Mouse (Mus musculus) stomach, embryonic 16.5 days (tissue): ENCODE measurements around the gene Snorc. TPM values are rescaled to one million over a fixed set of nuclear protein-coding genes. Genes with fewer than 3 reads are reported as not detected.

ENCODE experiments used
- ATAC-seq: fragments of 200-750 bp; cut with Nextera tagmentation; 2 replicates; pipeline ENCODE4 v1.8.0; 2017; ENCODE audit warnings: moderate number of reproducible peaks, moderate TSS enrichment; ENCODE audit not compliant: insufficient read depth, low FRiP score
- H3K27ac ChIP-seq: fragments of 300-500 bp; sonication (generic); 2 replicates; pipeline ENCODE4 v1.5.1; 2014; ENCODE audit warnings: low read length
- H3K27me3 ChIP-seq: fragments of 300-500 bp; sonication (generic); 2 replicates; pipeline ENCODE4 v1.6.1; 2014; ENCODE audit warnings: low read length, control low read depth, mixed read lengths; ENCODE audit not compliant: control insufficient read depth, insufficient read depth
- H3K36me3 ChIP-seq: fragments of 300-500 bp; sonication (generic); 2 replicates; pipeline ENCODE4 v1.6.1; 2014; ENCODE audit warnings: low read length; ENCODE audit not compliant: control insufficient read depth, insufficient read depth
- H3K4me1 ChIP-seq: fragments of 300-500 bp; sonication (generic); 2 replicates; pipeline ENCODE4 v1.6.1; 2014; ENCODE audit warnings: low read length, control low read depth, mixed read lengths; ENCODE audit not compliant: control insufficient read depth, insufficient read depth
- H3K4me2 ChIP-seq: fragments of 300-500 bp; sonication (generic); 2 replicates; pipeline ENCODE4 v1.6.1; 2014; ENCODE audit warnings: low read depth, low read length, mixed read lengths
- H3K4me3 ChIP-seq: fragments of 300-500 bp; sonication (generic); replicated peaks from 2 replicates; pipeline ENCODE4 v1.5.1; 2014; ENCODE audit warnings: mild to moderate bottlenecking, low read length
- H3K9ac ChIP-seq: fragments of 300-500 bp; sonication (generic); 2 replicates; pipeline ENCODE4 v1.6.1; 2014; ENCODE audit warnings: low read length
- H3K9me3 ChIP-seq: fragments of 300-500 bp; sonication (generic); replicated peaks from 2 replicates; pipeline ENCODE4 v1.6.1; 2016; ENCODE audit warnings: low read length, control low read depth; ENCODE audit not compliant: control insufficient read depth
- WGBS: fragments of 180-500 bp; shearing (Covaris S2); extraction: QIAGEN DNeasy Blood & Tissue Kit; methylation state at CpG from one replicate; pipeline ENCODE4 v1.1.7; 2014; 5-methylcytosine and 5-hydroxymethylcytosine counted together
- polyA plus RNA-seq: library from polyadenylated mRNA; unstranded; fragments of >200 nt; fragmentation: Nextera tagmentation; extraction: Ambion mirVana; gene quantifications from 2 replicates; pipeline ENCODE4 v1.2.1, GENCODE M21; 2015

The Snorc gene
- polyA plus RNA-seq, 1 experiment from 2014 or later = not detected

DNA sequence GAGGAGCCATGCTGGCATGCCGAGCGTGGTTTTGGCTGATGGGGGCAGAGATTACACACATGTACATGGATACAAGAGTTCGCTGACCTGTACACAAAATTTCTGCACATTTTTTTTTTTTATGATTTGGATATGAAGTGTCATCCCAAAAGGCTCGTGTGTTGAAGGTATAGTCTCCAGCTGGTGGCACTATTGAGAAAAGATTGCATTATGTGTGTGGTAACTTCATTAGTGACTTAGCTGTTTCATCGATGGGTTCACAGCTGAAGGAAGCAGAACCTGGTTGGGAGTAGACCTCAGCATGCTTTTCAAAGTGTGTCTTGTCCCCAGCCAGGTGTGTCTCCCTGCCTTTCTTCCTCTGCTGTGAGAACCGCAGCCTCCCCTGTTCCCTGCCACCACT lies 1.8 kb upstream of the Snorc start:
- no peak overlapping the region for H3K27ac ChIP-seq
- H3K27me3 ChIP-seq = no peaks in the 10 kb centered on the region
- no peaks in the 10 kb centered on the region for H3K36me3 ChIP-seq
- H3K4me3 ChIP-seq = no peak overlapping the region
- H3K9me3 ChIP-seq = no peaks in the 10 kb centered on the region
- WGBS = 66% methylated on average over 6 of the region's 6 CpGs
- no peak overlapping the region for H3K9ac ChIP-seq
- H3K4me2 ChIP-seq = no peak overlapping the region
- no peak for ATAC-seq
- no peaks in the 10 kb centered on the region for H3K4me1 ChIP-seq

GRCm38 (mm10) chr1:87471914-87472313 lies 1.8 kb downstream of the Snorc start:
- peaks cover 19% of the 10 kb centered on the region for H3K27me3 ChIP-seq
- no peak overlapping the region for H3K4me3 ChIP-seq
- H3K9me3 ChIP-seq = no peaks in the 10 kb centered on the region
- no peak overlapping the region for H3K4me2 ChIP-seq
- peaks cover 4% of the 10 kb centered on the region; the same call in 1 of the 2 replicates for H3K4me1 ChIP-seq
- no peak overlapping the region for H3K27ac ChIP-seq
- no peaks in the 10 kb centered on the region for H3K36me3 ChIP-seq
- WGBS = 72% methylated on average over 7 of the region's 7 CpGs
- H3K9ac ChIP-seq = no peak overlapping the region
- no peak for ATAC-seq

DNA sequence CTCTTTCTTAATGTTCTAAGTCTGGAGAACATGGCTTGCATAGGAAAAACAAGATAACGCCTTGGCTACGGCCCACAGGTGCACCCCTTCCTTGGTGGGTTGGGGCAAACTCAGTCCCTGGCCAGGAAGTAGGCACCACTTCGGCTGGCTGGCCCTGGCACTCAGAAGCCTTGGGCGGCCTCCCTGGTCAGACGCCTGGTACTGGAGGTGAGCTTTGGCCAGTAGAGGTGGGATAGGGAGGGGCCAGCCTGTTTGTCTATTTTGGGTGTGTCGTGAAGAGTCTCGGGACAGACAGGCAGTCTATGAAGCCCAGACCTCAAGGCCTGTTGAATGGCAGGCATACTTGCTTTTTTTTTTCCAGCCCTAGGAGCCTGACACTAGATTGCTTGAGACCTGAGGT lies 2.5 kb downstream of the Snorc start:
- H3K36me3 ChIP-seq = no peaks in the 10 kb centered on the region
- no peak overlapping the region for H3K9ac ChIP-seq
- ATAC-seq = no peak
- WGBS = 74% methylated on average over 7 of the region's 7 CpGs
- no peak overlapping the region for H3K4me3 ChIP-seq
- H3K27ac ChIP-seq = no peak overlapping the region
- H3K4me2 ChIP-seq = no peak overlapping the region
- H3K9me3 ChIP-seq = no peaks in the 10 kb centered on the region
- peaks cover 4% of the 10 kb centered on the region; the same call in 1 of the 2 replicates for H3K4me1 ChIP-seq
- H3K27me3 ChIP-seq = peaks cover 19% of the 10 kb centered on the region

DNA sequence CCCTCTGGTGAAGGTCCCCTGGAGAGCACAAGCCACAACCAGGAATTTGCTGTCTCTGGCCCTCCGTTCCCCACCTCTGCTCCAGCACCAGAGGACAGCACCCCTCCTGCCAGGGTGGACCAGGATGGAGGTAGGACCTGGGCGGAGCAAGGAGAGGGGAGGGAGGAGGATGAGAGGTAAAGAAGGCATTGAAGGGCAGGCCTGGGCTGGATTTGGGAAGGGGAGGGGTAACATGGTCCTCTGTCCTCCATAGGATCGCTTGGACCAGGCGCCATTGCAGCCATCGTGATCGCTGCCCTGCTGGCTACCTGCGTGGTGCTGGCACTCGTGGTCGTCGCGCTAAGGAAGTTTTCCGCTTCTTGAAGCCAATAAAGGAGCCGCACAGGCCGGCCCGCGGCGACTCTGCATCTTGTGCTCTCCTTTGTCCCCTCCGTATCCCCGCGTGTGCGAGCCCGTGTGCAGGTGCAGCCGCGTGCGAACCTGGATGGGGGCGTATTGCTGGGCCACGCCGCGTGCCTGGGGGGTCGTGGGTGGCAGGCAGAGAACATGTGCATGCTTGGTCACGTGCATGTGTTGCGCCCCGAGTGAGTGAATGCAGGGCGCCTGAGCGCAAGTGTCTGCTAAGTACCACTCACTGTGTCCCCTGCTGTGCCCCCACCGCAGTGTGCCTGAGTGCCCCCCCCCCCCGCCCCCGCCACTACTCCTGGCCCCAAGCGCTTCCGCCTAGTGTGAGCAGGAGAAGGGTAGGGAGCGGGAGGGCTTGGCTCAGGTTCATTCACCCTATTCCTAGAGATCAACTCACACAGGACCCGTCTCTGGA lies 5.2 kb downstream of the Snorc start:
- 3% methylated on average over 42 of the region's 42 CpGs for WGBS
- Histone ChIP-seq H3K9me3 (no peaks in the 10 kb centered on the region), H3K27ac (no peak overlapping the region), H3K36me3 (no peaks in the 10 kb centered on the region), H3K9ac (peak overlapping the region; percentile 38; the same call in 1 of the 2 replicates), H3K4me3 (peak overlapping the region; percentile 25), H3K4me2 (peak overlapping the region; percentile 51), H3K27me3 (peaks cover 19% of the 10 kb centered on the region), H3K4me1 (peaks cover 4% of the 10 kb centered on the region; the same call in 1 of the 2 replicates)
- peak; percentile 25; the same call in 1 of the 2 replicates for ATAC-seq

- WGBS = 87% methylated on average over 4 of the region's 4 CpGs
- Histone ChIP-seq H3K27ac (no peak overlapping the region), H3K9me3 (no peaks in the 10 kb centered on the region), H3K4me2 (no peak overlapping the region), H3K36me3 (no peaks in the 10 kb centered on the region), H3K27me3 (no peaks in the 10 kb centered on the region), H3K4me3 (no peak overlapping the region), H3K9ac (no peak overlapping the region), H3K4me1 (no peaks in the 10 kb centered on the region)
- ATAC-seq = no peak
Measured at GRCm38 (mm10) chr1:87482546-87482945, 12.5 kb downstream of the Snorc start.

- ATAC-seq = no peak
- Histone ChIP-seq H3K9me3 (no peaks in the 10 kb centered on the region), H3K4me2 (no peak overlapping the region), H3K9ac (no peak overlapping the region), H3K4me1 (no peaks in the 10 kb centered on the region), H3K36me3 (no peaks in the 10 kb centered on the region), H3K4me3 (no peak overlapping the region), H3K27ac (no peak overlapping the region), H3K27me3 (no peaks in the 10 kb centered on the region)
- 37% methylated on average over 6 of the region's 6 CpGs for WGBS
Measured at GRCm38 (mm10) chr1:87486386-87486785, 16.3 kb downstream of the Snorc start.

GRCm38 (mm10) chr1:87492285-87492684 lies 22.2 kb downstream of the Snorc start:
- H3K9ac ChIP-seq = no peak overlapping the region
- no peak overlapping the region for H3K4me3 ChIP-seq
- H3K4me1 ChIP-seq = no peaks in the 10 kb centered on the region
- no peaks in the 10 kb centered on the region for H3K36me3 ChIP-seq
- ATAC-seq = no peak
- no peaks in the 10 kb centered on the region for H3K27me3 ChIP-seq
- H3K9me3 ChIP-seq = no peaks in the 10 kb centered on the region
- no peak overlapping the region for H3K4me2 ChIP-seq
- no peak overlapping the region for H3K27ac ChIP-seq
- 58% methylated on average over 3 of the region's 3 CpGs for WGBS

GRCm38 (mm10) chr1:87493542-87493941 lies 23.5 kb downstream of the Snorc start:
- Histone ChIP-seq H3K9ac (no peak overlapping the region), H3K27me3 (no peaks in the 10 kb centered on the region), H3K4me3 (no peak overlapping the region), H3K9me3 (no peaks in the 10 kb centered on the region), H3K27ac (no peak overlapping the region), H3K36me3 (no peaks in the 10 kb centered on the region), H3K4me2 (no peak overlapping the region), H3K4me1 (no peaks in the 10 kb centered on the region)
- no peak for ATAC-seq
- WGBS = 73% methylated on average over 4 of the region's 4 CpGs

DNA sequence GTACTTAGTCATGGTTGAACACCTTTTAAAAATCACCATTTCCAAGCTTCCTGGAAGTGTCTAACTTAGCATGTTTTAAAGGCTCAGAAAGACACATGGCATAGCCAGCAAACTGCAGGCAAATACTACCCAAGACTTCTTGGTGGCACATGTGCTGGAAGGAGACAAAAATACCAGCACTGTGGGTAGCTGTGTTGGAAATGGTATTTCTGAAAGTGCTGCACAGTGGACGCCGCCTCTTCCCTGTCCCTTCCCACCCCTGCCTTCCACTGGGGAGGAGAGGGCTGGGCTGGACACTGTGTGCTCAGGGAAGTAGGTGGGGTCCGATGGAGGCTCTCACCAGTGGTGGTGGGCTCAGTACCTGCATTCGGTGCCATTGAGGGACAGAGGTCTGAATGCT lies 35.5 kb downstream of the Snorc start:
- ATAC-seq = no peak
- no peaks in the 10 kb centered on the region for H3K9me3 ChIP-seq
- peaks cover 7% of the 10 kb centered on the region for H3K4me1 ChIP-seq
- H3K4me3 ChIP-seq = no peak overlapping the region
- H3K27ac ChIP-seq = no peak overlapping the region
- WGBS = 86% methylated on average over 4 of the region's 4 CpGs
- H3K27me3 ChIP-seq = peaks cover 6% of the 10 kb centered on the region; the same call in 1 of the 2 replicates
- no peak overlapping the region for H3K4me2 ChIP-seq
- no peaks in the 10 kb centered on the region for H3K36me3 ChIP-seq
- H3K9ac ChIP-seq = no peak overlapping the region
